Mouse (Mus musculus): ENCODE data around the gene Trpm2.
A peak's percentile ranks its signal among the peaks of the same experiment; 100 is the strongest.
"Not testable (repeated sequence)": the region's sequence is repeated elsewhere in the genome, so short reads cannot be mapped to it uniquely, and the experiment has no call there.

Trpm2 gene

GRCm38 (mm10) chr10:77978351-77979350 lies 8.3 kb upstream of the Trpm2 start, which contains the start of gene 1810043G02Rik:
Gene 1810043G02Rik (plus strand): TSS chr10:77978524.
- DNase-seq (ENCODE audit: low spot score in 2 of 2) = peak; percentile 99

GRCm38 (mm10) chr10:77976458-77977150 lies 6.2 kb upstream of the Trpm2 start:
- no peak for DNase-seq (ENCODE audit: low spot score in 2 of 2)

- DNase-seq (ENCODE audit: low spot score in 2 of 2) = no peak
Observed at GRCm38 (mm10) chr10:77975653-77976052, 5.3 kb upstream of the Trpm2 start.

- no peak for DNase-seq (ENCODE audit: low spot score in 2 of 2)
Observed at GRCm38 (mm10) chr10:77974811-77975210, 4.4 kb upstream of the Trpm2 start.

- DNase-seq (ENCODE audit: low spot score in 2 of 2) = no peak
Observed at GRCm38 (mm10) chr10:77974323-77974722, 4.0 kb upstream of the Trpm2 start.

GRCm38 (mm10) chr10:77971709-77972553 lies 1.6 kb upstream of the Trpm2 start:
- DNase-seq (ENCODE audit: low spot score in 2 of 2) = no peak

GRCm38 (mm10) chr10:77971191-77971590 lies 828 bp upstream of the Trpm2 start:
- DNase-seq (ENCODE audit: low spot score in 2 of 2) = no peak

GRCm38 (mm10) chr10:77969973-77970325 lies 414 bp downstream of the Trpm2 start:
- DNase-seq (ENCODE audit: low spot score in 2 of 2) = no peak

- DNase-seq (ENCODE audit: low spot score in 2 of 2) = peak; percentile 80 to 85
Observed at GRCm38 (mm10) chr10:77969274-77969972, 940 bp downstream of the Trpm2 start.

GRCm38 (mm10) chr10:77963971-77964370 lies 6.4 kb downstream of the Trpm2 start:
- DNase-seq (ENCODE audit: low spot score in 2 of 2) = no peak

GRCm38 (mm10) chr10:77962725-77963124 lies 7.6 kb downstream of the Trpm2 start:
- DNase-seq (ENCODE audit: low spot score in 2 of 2) = no peak

GRCm38 (mm10) chr10:77950468-77950867 lies 19.9 kb downstream of the Trpm2 start:
- not testable (repeated sequence) for DNase-seq (ENCODE audit: low spot score in 2 of 2)

GRCm38 (mm10) chr10:77939685-77940084 lies 30.7 kb downstream of the Trpm2 start:
- DNase-seq (ENCODE audit: low spot score in 2 of 2) = no peak

GRCm38 (mm10) chr10:77927375-77927774 lies 43.0 kb downstream of the Trpm2 start:
- DNase-seq (ENCODE audit: low spot score in 2 of 2) = no peak

- DNase-seq (ENCODE audit: low spot score in 2 of 2) = peak in 1 of 2 experiments; percentile 59
Observed at GRCm38 (mm10) chr10:77926140-77926539, 44.2 kb downstream of the Trpm2 start.

- DNase-seq (ENCODE audit: low spot score in 2 of 2) = peak in 1 of 2 experiments; percentile 43
Observed at GRCm38 (mm10) chr10:77922681-77923080, 47.7 kb downstream of the Trpm2 start.

- no peak for DNase-seq (ENCODE audit: low spot score in 2 of 2)
Observed at GRCm38 (mm10) chr10:77921009-77921408, 49.4 kb downstream of the Trpm2 start.

GRCm38 (mm10) chr10:77916636-77917335 lies 53.6 kb downstream of the Trpm2 start:
- DNase-seq (ENCODE audit: low spot score in 2 of 2) = peak in 1 of 2 experiments; percentile 51

GRCm38 (mm10) chr10:77913292-77913691 lies 57.1 kb downstream of the Trpm2 start:
- no peak for DNase-seq (ENCODE audit: low spot score in 2 of 2)

- peak in 1 of 2 experiments; percentile 42 for DNase-seq (ENCODE audit: low spot score in 2 of 2)
Observed at GRCm38 (mm10) chr10:77912605-77913004, 57.8 kb downstream of the Trpm2 start.
